18 mouse cellular contexts compared by ENCODE assay signal in the genomic region with DNA sequence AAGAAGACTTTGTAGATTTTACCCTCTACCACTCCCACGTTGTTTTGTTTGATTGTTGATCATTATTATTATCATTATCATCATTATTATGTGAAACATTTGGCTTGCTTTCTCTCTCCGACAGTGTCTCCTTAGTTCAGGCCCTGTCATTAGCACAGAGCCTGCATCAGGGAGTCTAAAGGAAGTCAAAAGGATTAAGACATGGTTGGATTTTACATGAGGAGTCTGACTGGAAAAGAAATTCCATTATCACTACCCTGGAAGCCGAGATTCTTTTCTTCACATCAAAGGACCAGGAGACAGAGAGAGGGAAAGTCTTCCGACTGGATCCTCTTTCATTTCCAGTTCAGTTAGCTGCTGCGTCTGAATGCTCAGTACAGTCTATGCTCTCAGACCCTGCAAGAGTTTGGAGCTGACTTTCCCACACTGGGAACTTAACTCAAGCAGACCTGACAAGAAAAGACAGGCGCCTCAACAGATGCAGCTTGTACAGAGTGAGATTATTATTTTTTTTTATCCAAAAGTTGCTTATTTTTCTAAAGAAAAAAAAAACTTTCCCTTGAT.
A peak's percentile ranks its signal among the peaks of the same experiment; 100 is the strongest.
DNase-seq lines count a peak whose midpoint lies in the region; ATAC-seq lines count a peak whose summit lies in the region.
"Had no signal": no experiment of that assay in that cellular context is flagged by ENCODE, and none has a peak within 500 bp of the region (broad histone marks: within the 10 kb centered on the region; RNA-seq: fewer than 3 reads in every experiment).

No protein-coding gene starts in this region.

- DNase-seq in forebrain, embryonic 14.5 days (ENCODE audit: low spot score) = peak; percentile 8
- DNase-seq in forebrain, embryonic 10.5 days (ENCODE audit: extremely low spot score, low spot score) = no peak
- DNase-seq in midbrain, embryonic 10.5 days (ENCODE audit: low spot score) = no peak
- DNase-seq in urinary bladder, postnatal 10 days (ENCODE audit: low spot score) = no peak
- no peak for DNase-seq in kidney, postnatal 14 days
- DNase-seq: adrenal gland, postnatal 10 days; cerebellum, adult 11-12 months; cerebellum, adult 9-10 months; cerebellum, postnatal 25 days; gastrocnemius, postnatal 36 days; heart, adult 11 months; heart, postnatal 36 days had no signal

- no peak overlapping the region for H3K4me2 ChIP-seq in forebrain, embryonic 14.5 days (ENCODE audit: low read length)
- no peak overlapping the region for H3K4me2 ChIP-seq in midbrain, embryonic 16.5 days (ENCODE audit: low read length)
- H3K4me2 ChIP-seq in midbrain, embryonic 15.5 days = no peak overlapping the region
- H3K4me2 ChIP-seq: embryonic facial prominence, embryonic 12.5 days; forebrain, embryonic 13.5 days; heart, embryonic 13.5 days; hindbrain, embryonic 12.5 days had no signal

- no peak overlapping the region for H3K27ac ChIP-seq in forebrain, embryonic 14.5 days (ENCODE audit: low read depth, low read length)
- H3K27ac ChIP-seq in forebrain, embryonic 10.5 days = no peak overlapping the region
- peak overlapping the region; percentile 33; the same call in 1 of the 2 replicates for H3K27ac ChIP-seq in midbrain, embryonic 10.5 days (replicated peaks)
- no peak overlapping the region for H3K27ac ChIP-seq in midbrain, embryonic 16.5 days (ENCODE audit: low read length)
- no peak overlapping the region for H3K27ac ChIP-seq in midbrain, embryonic 15.5 days
- H3K27ac ChIP-seq: embryonic facial prominence, embryonic 12.5 days; forebrain, embryonic 13.5 days; heart, embryonic 13.5 days; hindbrain, embryonic 12.5 days had no signal

- H3K4me3 ChIP-seq in forebrain, embryonic 14.5 days (ENCODE audit: low read depth, low read length) = no peak overlapping the region
- H3K4me3 ChIP-seq in forebrain, embryonic 10.5 days = no peak overlapping the region
- no peak overlapping the region for H3K4me3 ChIP-seq in midbrain, embryonic 10.5 days
- no peak overlapping the region for H3K4me3 ChIP-seq in midbrain, embryonic 16.5 days (ENCODE audit: low read depth, low read length)
- no peak overlapping the region for H3K4me3 ChIP-seq in midbrain, embryonic 15.5 days
- H3K4me3 ChIP-seq: embryonic facial prominence, embryonic 12.5 days; forebrain, embryonic 13.5 days; heart, embryonic 13.5 days; hindbrain, embryonic 12.5 days had no signal

- H3K36me3 ChIP-seq in forebrain, embryonic 14.5 days (ENCODE audit: control insufficient read depth, insufficient read depth, low read length) = no peaks in the 10 kb centered on the region
- H3K36me3 ChIP-seq in forebrain, embryonic 10.5 days (replicated peaks) = no peaks in the 10 kb centered on the region
- no peaks in the 10 kb centered on the region for H3K36me3 ChIP-seq in midbrain, embryonic 10.5 days
- H3K36me3 ChIP-seq in midbrain, embryonic 16.5 days (ENCODE audit: control insufficient read depth, insufficient read depth, low read length) = no peaks in the 10 kb centered on the region
- no peaks in the 10 kb centered on the region for H3K36me3 ChIP-seq in midbrain, embryonic 15.5 days (replicated peaks)
- H3K36me3 ChIP-seq: embryonic facial prominence, embryonic 12.5 days; heart, embryonic 13.5 days; hindbrain, embryonic 12.5 days had no signal

- no peaks in the 10 kb centered on the region for H3K27me3 ChIP-seq in forebrain, embryonic 14.5 days (replicated peaks; ENCODE audit: control insufficient read depth, insufficient read depth, low read length)
- no peaks in the 10 kb centered on the region for H3K27me3 ChIP-seq in forebrain, embryonic 10.5 days (ENCODE audit: poor library complexity, severe bottlenecking)
- no peaks in the 10 kb centered on the region for H3K27me3 ChIP-seq in midbrain, embryonic 10.5 days (ENCODE audit: low read depth, poor library complexity, severe bottlenecking)
- no peaks in the 10 kb centered on the region for H3K27me3 ChIP-seq in midbrain, embryonic 16.5 days (ENCODE audit: control insufficient read depth, insufficient read depth, low read depth, low read length)
- H3K27me3 ChIP-seq in midbrain, embryonic 15.5 days (replicated peaks) = no peaks in the 10 kb centered on the region
- H3K27me3 ChIP-seq: embryonic facial prominence, embryonic 12.5 days; forebrain, embryonic 13.5 days; heart, embryonic 13.5 days; hindbrain, embryonic 12.5 days had no signal

- WGBS in forebrain, embryonic 14.5 days = 30% methylated on average over 6 of the region's 6 CpGs
- whole genome bisulfite sequencing in forebrain, embryonic 10.5 days = 45% methylated on average over 6 of the region's 6 CpGs
- WGBS in midbrain, embryonic 10.5 days = 23% methylated on average over 6 of the region's 6 CpGs
- 15% methylated on average over 6 of the region's 6 CpGs for WGBS in midbrain, embryonic 16.5 days
- WGBS in midbrain, embryonic 15.5 days = 11% methylated on average over 6 of the region's 6 CpGs

- H3K9me3 ChIP-seq in forebrain, embryonic 14.5 days (replicated peaks; ENCODE audit: control insufficient read depth, low read length) = no peaks in the 10 kb centered on the region
- no peaks in the 10 kb centered on the region for H3K9me3 ChIP-seq in forebrain, embryonic 10.5 days
- H3K9me3 ChIP-seq in midbrain, embryonic 10.5 days (replicated peaks) = no peaks in the 10 kb centered on the region
- H3K9me3 ChIP-seq in midbrain, embryonic 16.5 days (replicated peaks; ENCODE audit: control insufficient read depth, low read length, poor library complexity, severe bottlenecking) = no peaks in the 10 kb centered on the region
- no peaks in the 10 kb centered on the region for H3K9me3 ChIP-seq in midbrain, embryonic 15.5 days
- H3K9me3 ChIP-seq: embryonic facial prominence, embryonic 12.5 days; forebrain, embryonic 13.5 days; heart, embryonic 13.5 days; hindbrain, embryonic 12.5 days had no signal

- no peak overlapping the region for H3K9ac ChIP-seq in forebrain, embryonic 14.5 days (ENCODE audit: low read length)
- H3K9ac ChIP-seq in midbrain, embryonic 16.5 days (ENCODE audit: low read depth, low read length) = no peak overlapping the region
- H3K9ac ChIP-seq in midbrain, embryonic 15.5 days = no peak overlapping the region
- H3K9ac ChIP-seq: embryonic facial prominence, embryonic 12.5 days; forebrain, embryonic 13.5 days; heart, embryonic 13.5 days; hindbrain, embryonic 12.5 days had no signal

- no peaks in the 10 kb centered on the region for H3K4me1 ChIP-seq in forebrain, embryonic 14.5 days (ENCODE audit: control insufficient read depth, insufficient read depth, low read length)
- no peaks in the 10 kb centered on the region for H3K4me1 ChIP-seq in forebrain, embryonic 10.5 days
- peaks cover 11% of the 10 kb centered on the region; the same call in 1 of the 2 replicates for H3K4me1 ChIP-seq in midbrain, embryonic 10.5 days
- 0 out of 2 replicates have a peak, but pooled peaks cover 3% of the 10 kb centered on the region for H3K4me1 ChIP-seq in midbrain, embryonic 16.5 days (ENCODE audit: control insufficient read depth, insufficient read depth, low read length)
- no peaks in the 10 kb centered on the region for H3K4me1 ChIP-seq in midbrain, embryonic 15.5 days
- H3K4me1 ChIP-seq: embryonic facial prominence, embryonic 12.5 days; forebrain, embryonic 13.5 days; heart, embryonic 13.5 days; hindbrain, embryonic 12.5 days had no signal

- no peak for ATAC-seq in forebrain, embryonic 14.5 days
- no peak for ATAC-seq in midbrain, embryonic 16.5 days
- ATAC-seq in midbrain, embryonic 15.5 days (replicated peaks) = 0 out of 2 replicates have a peak, but pooled peaks have one; percentile 39
- ATAC-seq: forebrain, embryonic 13.5 days had no signal
